Mouse (Mus musculus): Measurements from ENCODE around the gene Ogfod2. TPM values are rescaled to one million over a fixed set of nuclear protein-coding genes. Genes with fewer than 3 reads are reported as not detected.

Gene Ogfod2
- total and polyA plus RNA-seq, 2 experiments from 2014 or later: 39.5 to 70.4 TPM

GRCm38 (mm10) chr5:124150895-124151294, 38.8 kb downstream of the Ogfod2 start:
- no peaks in the 10 kb centered on the region for H3K4me1 ChIP-seq (ENCODE audit: insufficient read depth, low read length)
- H3K9me3 ChIP-seq (ENCODE audit: low read length): no peaks in the 10 kb centered on the region
- no peak overlapping the region for H3K9ac ChIP-seq (replicated peaks; ENCODE audit: low read length, poor library complexity, severe bottlenecking)
- H3K27ac ChIP-seq (ENCODE audit: low read depth, low read length): no peak overlapping the region
- no peak overlapping the region for H3K4me3 ChIP-seq (ENCODE audit: low read depth, low read length)
- peaks cover 26% of the 10 kb centered on the region for H3K36me3 ChIP-seq (ENCODE audit: insufficient read depth, low read length)
- DNase-seq (ENCODE audit: low spot score): no peak
- TF ChIP-seq CTCF (IDR thresholded peaks at IDR 0.05): no peak
- WGBS: 80% methylated on average over 7 of the region's 7 CpGs
- no peak overlapping the region for H3K4me2 ChIP-seq (ENCODE audit: low read depth, low read length, poor library complexity, severe bottlenecking)
- no peak for ATAC-seq (ENCODE audit: low FRiP score)
- H3K27me3 ChIP-seq (ENCODE audit: insufficient read depth, low read length): no peaks in the 10 kb centered on the region

GRCm38 (mm10) chr5:124152734-124153133, 40.6 kb downstream of the Ogfod2 start:
- Histone ChIP-seq H3K4me3 (ENCODE audit: low read depth, low read length) (no peak overlapping the region), H3K4me2 (ENCODE audit: low read depth, low read length, poor library complexity, severe bottlenecking) (no peak overlapping the region), H3K4me1 (ENCODE audit: insufficient read depth, low read length) (no peaks in the 10 kb centered on the region), H3K36me3 (ENCODE audit: insufficient read depth, low read length) (peaks cover 26% of the 10 kb centered on the region), H3K9me3 (ENCODE audit: low read length) (no peaks in the 10 kb centered on the region), H3K9ac (replicated peaks; ENCODE audit: low read length, poor library complexity, severe bottlenecking) (no peak overlapping the region), H3K27me3 (ENCODE audit: insufficient read depth, low read length) (no peaks in the 10 kb centered on the region), H3K27ac (ENCODE audit: low read depth, low read length) (no peak overlapping the region)
- ATAC-seq (ENCODE audit: low FRiP score): no peak
- no peak for DNase-seq (ENCODE audit: low spot score)
- 91% methylated on average over 4 of the region's 4 CpGs for WGBS
- TF ChIP-seq CTCF (IDR thresholded peaks at IDR 0.05): no peak

GRCm38 (mm10) chr5:124155943-124156342, 43.8 kb downstream of the Ogfod2 start:
- DNase-seq (ENCODE audit: low spot score) (no peak), ATAC-seq (ENCODE audit: low FRiP score) (no peak)
- Histone ChIP-seq H3K4me2 (ENCODE audit: low read depth, low read length, poor library complexity, severe bottlenecking) (no peak overlapping the region), H3K4me3 (ENCODE audit: low read depth, low read length) (no peak overlapping the region), H3K27ac (ENCODE audit: low read depth, low read length) (no peak overlapping the region), H3K9ac (replicated peaks; ENCODE audit: low read length, poor library complexity, severe bottlenecking) (no peak overlapping the region), H3K9me3 (ENCODE audit: low read length) (no peaks in the 10 kb centered on the region), H3K4me1 (ENCODE audit: insufficient read depth, low read length) (no peaks in the 10 kb centered on the region), H3K27me3 (ENCODE audit: insufficient read depth, low read length) (no peaks in the 10 kb centered on the region), H3K36me3 (ENCODE audit: insufficient read depth, low read length) (peaks cover 17% of the 10 kb centered on the region)
- TF ChIP-seq CTCF (IDR thresholded peaks at IDR 0.05): no peak
- 64% methylated on average over 5 of the region's 5 CpGs for WGBS

GRCm38 (mm10) chr5:124158305-124158704, 46.2 kb downstream of the Ogfod2 start:
- DNase-seq (ENCODE audit: low spot score): no peak
- Histone ChIP-seq H3K36me3 (ENCODE audit: insufficient read depth, low read length) (no peaks in the 10 kb centered on the region), H3K4me3 (ENCODE audit: low read depth, low read length) (no peak overlapping the region), H3K9ac (replicated peaks; ENCODE audit: low read length, poor library complexity, severe bottlenecking) (no peak overlapping the region), H3K27me3 (ENCODE audit: insufficient read depth, low read length) (no peaks in the 10 kb centered on the region), H3K4me2 (ENCODE audit: low read depth, low read length, poor library complexity, severe bottlenecking) (no peak overlapping the region), H3K9me3 (ENCODE audit: low read length) (no peaks in the 10 kb centered on the region), H3K4me1 (ENCODE audit: insufficient read depth, low read length) (peaks cover 4% of the 10 kb centered on the region; the same call in 1 of the 2 replicates), H3K27ac (ENCODE audit: low read depth, low read length) (no peak overlapping the region)
- TF ChIP-seq CTCF (IDR thresholded peaks at IDR 0.05): no peak
- 73% methylated on average over 4 of the region's 4 CpGs for WGBS
- no peak for ATAC-seq (ENCODE audit: low FRiP score)

- Histone ChIP-seq H3K27me3 (ENCODE audit: insufficient read depth, low read length) (no peaks in the 10 kb centered on the region), H3K4me2 (ENCODE audit: low read depth, low read length, poor library complexity, severe bottlenecking) (no peak overlapping the region), H3K9ac (replicated peaks; ENCODE audit: low read length, poor library complexity, severe bottlenecking) (no peak overlapping the region), H3K4me3 (ENCODE audit: low read depth, low read length) (no peak overlapping the region), H3K36me3 (ENCODE audit: insufficient read depth, low read length) (no peaks in the 10 kb centered on the region), H3K4me1 (ENCODE audit: insufficient read depth, low read length) (peaks cover 4% of the 10 kb centered on the region; the same call in 1 of the 2 replicates), H3K9me3 (ENCODE audit: low read length) (no peaks in the 10 kb centered on the region), H3K27ac (ENCODE audit: low read depth, low read length) (no peak overlapping the region)
- TF ChIP-seq CTCF (IDR thresholded peaks at IDR 0.05): no peak
- ATAC-seq (ENCODE audit: low FRiP score): no peak
- DNase-seq (ENCODE audit: low spot score): no peak
- WGBS: 17% methylated on average over 7 of the region's 7 CpGs
Observed at GRCm38 (mm10) chr5:124159453-124159852, 47.4 kb downstream of the Ogfod2 start.

DNA sequence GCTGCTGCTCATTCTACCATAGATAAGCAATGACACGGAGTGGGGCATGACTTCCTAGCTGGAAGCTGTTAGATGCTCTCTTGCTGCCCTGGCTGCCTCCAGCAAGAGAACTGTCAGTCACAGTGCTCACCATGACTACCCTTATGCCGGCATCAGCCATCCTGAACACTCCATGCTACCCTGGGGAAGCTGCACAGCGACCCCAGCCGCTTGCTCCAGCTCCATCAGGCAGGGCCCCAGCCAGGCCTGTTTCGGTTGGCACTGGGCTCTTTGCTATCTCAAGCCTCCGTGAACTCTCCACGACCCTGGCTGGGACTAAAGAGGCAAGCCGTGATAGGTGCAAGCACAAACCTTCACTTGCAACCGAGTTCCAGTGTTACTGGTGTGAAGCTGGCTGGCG, 49.7 kb downstream of the Ogfod2 start:
- H3K27ac ChIP-seq (ENCODE audit: low read depth, low read length): peak overlapping the region; percentile 0; the same call in 1 of the 2 replicates
- no peaks in the 10 kb centered on the region for H3K27me3 ChIP-seq (ENCODE audit: insufficient read depth, low read length)
- no peak overlapping the region for H3K4me2 ChIP-seq (ENCODE audit: low read depth, low read length, poor library complexity, severe bottlenecking)
- no peaks in the 10 kb centered on the region for H3K36me3 ChIP-seq (ENCODE audit: insufficient read depth, low read length)
- peak; percentile 11; the same call in 1 of the 2 replicates for TF ChIP-seq CTCF (IDR thresholded peaks at IDR 0.05)
- DNase-seq (ENCODE audit: low spot score): peak; percentile 71
- H3K9me3 ChIP-seq (ENCODE audit: low read length): no peaks in the 10 kb centered on the region
- WGBS: 44% methylated on average over 10 of the region's 10 CpGs
- no peak overlapping the region for H3K9ac ChIP-seq (replicated peaks; ENCODE audit: low read length, poor library complexity, severe bottlenecking)
- peaks cover 12% of the 10 kb centered on the region for H3K4me1 ChIP-seq (ENCODE audit: insufficient read depth, low read length)
- H3K4me3 ChIP-seq (ENCODE audit: low read depth, low read length): no peak overlapping the region
- 0 out of 2 replicates have a peak, but pooled peaks have one; percentile 29 for ATAC-seq (ENCODE audit: low FRiP score)

All from midbrain, postnatal 0 days (tissue).